8 mouse cellular contexts compared by ENCODE assay signal in genomic region chr16:43547323-43548180, GRCm38 (mm10).
DNase-seq lines count a peak whose midpoint lies in the region; ATAC-seq and TF ChIP-seq lines count a peak whose summit lies in the region.

No protein-coding gene starts in this region.

- no peak overlapping the region for H3K9ac ChIP-seq in CH12.LX (ENCODE audit: insufficient read depth, low read depth)
- no peak overlapping the region for H3K9ac ChIP-seq in forebrain, postnatal 0 days
- no peak overlapping the region for H3K9ac ChIP-seq in kidney, embryonic 15.5 days
- 0 out of 2 replicates have a peak overlapping the region, but pooled peaks have one; percentile 1 for H3K9ac ChIP-seq in neural tube, embryonic 13.5 days

- peaks cover 3 to 59% of the 10 kb centered on the region in 2 experiments; a peak in 3 of 4 replicates for H3K4me1 ChIP-seq in CH12.LX (ENCODE audit: control insufficient read depth in 1 of 2, insufficient read depth in 2 of 2)
- peaks cover 7% of the 10 kb centered on the region; the same call in 1 of the 2 replicates for H3K4me1 ChIP-seq in forebrain, postnatal 0 days (ENCODE audit: insufficient read depth)
- H3K4me1 ChIP-seq in kidney, embryonic 15.5 days: peaks cover 51% of the 10 kb centered on the region
- H3K4me1 ChIP-seq in neural tube, embryonic 13.5 days (replicated peaks): peaks cover 52% of the 10 kb centered on the region

- 0 out of 2 replicates have a peak overlapping the region, but pooled peaks have one; percentile 4 for H3K27ac ChIP-seq in CH12.LX (ENCODE audit: insufficient read depth, low read depth)
- H3K27ac ChIP-seq in forebrain, postnatal 0 days (ENCODE audit: low read depth, low read length): peak overlapping the region; percentile 57
- peak overlapping the region; percentile 91 for H3K27ac ChIP-seq in kidney, embryonic 15.5 days
- no peak overlapping the region for H3K27ac ChIP-seq in neural tube, embryonic 13.5 days (replicated peaks)

- WGBS in forebrain, postnatal 0 days: 25% methylated on average over 19 of the region's 19 CpGs
- WGBS in kidney, embryonic 15.5 days: 11% methylated on average over 19 of the region's 19 CpGs
- WGBS in neural tube, embryonic 13.5 days: 51% methylated on average over 19 of the region's 19 CpGs

- no peak overlapping the region for H3K4me2 ChIP-seq in CH12.LX (ENCODE audit: insufficient read depth, low read depth, poor library complexity, severe bottlenecking)
- no peak overlapping the region for H3K4me2 ChIP-seq in forebrain, postnatal 0 days (ENCODE audit: low read depth)
- peak overlapping the region; percentile 38 for H3K4me2 ChIP-seq in kidney, embryonic 15.5 days
- H3K4me2 ChIP-seq in neural tube, embryonic 13.5 days: no peak overlapping the region

- no peak for TF ChIP-seq CTCF in CH12.LX (conservative IDR thresholded peaks at IDR 0.05 in 1 of 2, IDR thresholded peaks at IDR 0.05 in 1 of 2; ENCODE audit: low read depth in 2 of 2, low read length in 2 of 2)
- TF ChIP-seq CTCF in forebrain, postnatal 0 days (IDR thresholded peaks at IDR 0.05; ENCODE audit: low read depth): no peak

- no peak for TF ChIP-seq EP300 in CH12.LX (IDR thresholded peaks at IDR 0.05; ENCODE audit: low read length)

- peaks cover 34 to 90% of the 10 kb centered on the region in 2 experiments for H3K36me3 ChIP-seq in CH12.LX (replicated peaks in 1 of 2; ENCODE audit: control insufficient read depth in 1 of 2, insufficient read depth in 1 of 2, low read length in 1 of 2)
- H3K36me3 ChIP-seq in forebrain, postnatal 0 days (ENCODE audit: insufficient read depth): no peaks in the 10 kb centered on the region; the same call in 1 of the 2 replicates
- no peaks in the 10 kb centered on the region for H3K36me3 ChIP-seq in kidney, embryonic 15.5 days
- 0 out of 2 replicates have a peak, but pooled peaks cover 3% of the 10 kb centered on the region for H3K36me3 ChIP-seq in neural tube, embryonic 13.5 days

- H3K4me3 ChIP-seq in CH12.LX (replicated peaks in 1 of 3; ENCODE audit: low read depth in 2 of 3, low read length in 2 of 3, poor library complexity in 1 of 3): no peak overlapping the region
- H3K4me3 ChIP-seq in forebrain, postnatal 0 days (ENCODE audit: low read depth, low read length): no peak overlapping the region
- H3K4me3 ChIP-seq in kidney, embryonic 15.5 days (replicated peaks): no peak overlapping the region
- H3K4me3 ChIP-seq in neural tube, embryonic 13.5 days: no peak overlapping the region

- no peaks in the 10 kb centered on the region for H3K27me3 ChIP-seq in CH12.LX (replicated peaks)
- H3K27me3 ChIP-seq in forebrain, postnatal 0 days (ENCODE audit: insufficient read depth, low read length): no peaks in the 10 kb centered on the region
- no peaks in the 10 kb centered on the region for H3K27me3 ChIP-seq in kidney, embryonic 15.5 days
- H3K27me3 ChIP-seq in neural tube, embryonic 13.5 days: no peaks in the 10 kb centered on the region

- TF ChIP-seq RAD21 in CH12.LX (IDR thresholded peaks at IDR 0.05; ENCODE audit: low read depth, low read length): no peak

- no peak for ATAC-seq in forebrain, postnatal 0 days
- ATAC-seq in kidney, embryonic 15.5 days (replicated peaks; ENCODE audit: low FRiP score): peak; percentile 28
- no peak for ATAC-seq in neural tube, embryonic 13.5 days (ENCODE audit: low read depth)

- peaks cover 92% of the 10 kb centered on the region for H3K79me2 ChIP-seq in CH12.LX (replicated peaks; ENCODE audit: control insufficient read depth, extremely low read depth, insufficient read depth, poor library complexity, severe bottlenecking)

- dilution Hi-C loops in CH12.LX (cut with MboI; ENCODE audit: extremely low pct_ligation_motif_present, extremely low pct_unique_long_range_greater_than_20kb, low sequenced_read_pairs): no loop called here

- H3K9me3 ChIP-seq in CH12.LX (replicated peaks; ENCODE audit: low read length): no peaks in the 10 kb centered on the region
- no peaks in the 10 kb centered on the region for H3K9me3 ChIP-seq in forebrain, postnatal 0 days (ENCODE audit: low read length)
- no peaks in the 10 kb centered on the region for H3K9me3 ChIP-seq in kidney, embryonic 15.5 days (replicated peaks)
- H3K9me3 ChIP-seq in neural tube, embryonic 13.5 days: no peaks in the 10 kb centered on the region

- in situ Hi-C loops in CH12.LX (cut with MboI; ENCODE audit: low pct_ligation_motif_present, low pct_unique_long_range_greater_than_20kb, low sequenced_read_pairs): no loop called here

- peak; percentile 69 to 86 for DNase-seq in adrenal gland, adult (ENCODE audit: inconsistent age in 2 of 2, low spot score in 1 of 2)
- no peak for DNase-seq in adrenal gland, postnatal 4 days (ENCODE audit: low spot score in 2 of 2)
- no peak for DNase-seq in CH12.LX (ENCODE audit: extremely low read depth)
- DNase-seq in forebrain, postnatal 0 days: no peak
- DNase-seq in layer of hippocampus, adult 9-11 months: no peak
- no peak for DNase-seq in urinary bladder, postnatal 10 days (ENCODE audit: low spot score)

- TF ChIP-seq POLR2A in CH12.LX (IDR thresholded peaks at IDR 0.05; ENCODE audit: low read depth, low read length): no peak; the same call in 1 of the 2 replicates

TF ChIP-seq in CH12.LX, 34 proteins besides CTCF, POLR2A, EP300 and RAD21:
- TF ChIP-seq MAFK (IDR thresholded peaks at IDR 0.05; ENCODE audit: insufficient replicate concordance, low read length) (no peak), KAT2A (IDR thresholded peaks at IDR 0.05; ENCODE audit: insufficient replicate concordance, low read length) (no peak), MYC (IDR thresholded peaks at IDR 0.05; ENCODE audit: low read depth, low read length) (no peak), CHD2 (IDR thresholded peaks at IDR 0.05; ENCODE audit: low read length) (no peak)

Comparison
In these comparisons a context has a peak if more than half of its experiments do, and no peak if none do; other contexts are left out.
1. DNase-seq: peak in adrenal gland, adult (2 of 2); none in adrenal gland, postnatal 4 days (0 of 2), CH12.LX (single experiment), forebrain, postnatal 0 days (single experiment), layer of hippocampus, adult 9-11 months (single experiment) and urinary bladder, postnatal 10 days (single experiment).